Mouse (Mus musculus) v-Abl transformed pro-B cells (cell line): ENCODE data around the gene Actn4.

Experiments
- in situ Hi-C, 2 experiments: fragments of 400-800 bp; cut with MboI; formaldehyde crosslinking; loops; one replicate each; pipeline ENCODE4 v1.15.1; 2025; ENCODE audit not compliant: unreplicated experiment in 2 of 2

Gene Actn4

DNA sequence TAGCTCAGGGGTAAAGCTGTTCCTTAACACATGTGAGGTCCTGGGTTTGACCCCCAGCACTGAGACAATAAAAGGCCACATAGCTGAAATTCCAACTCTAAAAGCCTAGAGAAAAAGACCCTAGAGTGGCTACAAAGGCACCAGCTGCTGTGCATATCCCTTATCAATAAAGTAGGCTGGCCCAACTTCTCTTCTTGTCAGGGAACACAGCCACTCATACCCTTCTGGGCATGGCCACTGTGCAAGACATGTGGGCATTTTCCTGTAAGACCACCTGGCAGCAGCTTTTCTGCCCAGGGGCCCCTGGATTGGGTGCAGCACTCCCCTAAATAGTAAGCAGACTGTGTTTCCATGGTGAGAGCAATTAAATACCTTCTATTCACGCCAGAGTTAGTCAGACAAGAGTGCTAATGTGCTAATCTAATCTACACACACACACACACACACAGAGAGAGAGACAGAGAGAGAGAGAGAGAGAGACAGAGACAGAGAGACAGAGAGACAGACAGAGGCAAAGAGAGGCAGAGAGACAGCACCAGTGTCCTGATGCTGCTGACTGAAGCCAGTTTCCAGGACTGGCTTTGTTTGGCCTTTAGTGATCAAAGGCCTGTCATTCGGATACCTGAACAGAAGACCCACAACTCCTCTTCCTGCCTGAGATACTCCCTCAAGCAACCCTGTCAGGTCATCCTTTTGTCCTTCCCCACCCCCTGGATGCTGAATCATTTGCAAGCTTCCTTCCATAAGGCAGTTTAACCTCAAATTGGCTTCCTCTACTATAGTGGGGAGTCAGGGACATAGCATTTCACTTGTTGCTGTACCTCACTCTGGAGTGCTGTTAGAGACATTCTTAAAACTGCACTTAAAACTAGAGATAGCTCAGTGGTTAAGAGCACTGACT, 8.4 kb downstream of the Actn4 start:
- in situ Hi-C loops: no loop called here

- in situ Hi-C loops: no loop called here
Measured at GRCm38 (mm10) chr7:28952786-28953185, 9.4 kb downstream of the Actn4 start.

DNA sequence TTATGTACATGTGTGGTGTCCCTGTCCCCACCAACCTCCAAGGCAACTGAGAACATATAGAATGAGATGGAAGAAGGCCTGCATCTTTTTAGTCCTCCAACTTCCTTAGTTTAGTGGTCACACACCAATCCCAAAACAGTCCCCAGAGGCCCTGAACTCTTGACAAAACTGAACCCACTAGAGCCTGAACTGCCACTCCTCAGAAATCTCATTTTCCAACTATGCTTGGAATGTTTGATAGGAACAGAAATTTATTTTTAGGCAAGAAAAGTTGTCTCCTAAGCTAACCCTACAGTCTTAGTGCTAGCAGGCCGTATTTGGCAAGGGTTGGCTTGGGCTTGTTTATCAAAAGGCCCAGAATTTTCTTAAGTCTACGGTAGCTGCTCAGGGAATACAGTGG, 10.4 kb downstream of the Actn4 start:
- in situ Hi-C loops: no loop called here

- in situ Hi-C loops: no loop called here
Measured at GRCm38 (mm10) chr7:28950346-28951037, 11.6 kb downstream of the Actn4 start.

DNA sequence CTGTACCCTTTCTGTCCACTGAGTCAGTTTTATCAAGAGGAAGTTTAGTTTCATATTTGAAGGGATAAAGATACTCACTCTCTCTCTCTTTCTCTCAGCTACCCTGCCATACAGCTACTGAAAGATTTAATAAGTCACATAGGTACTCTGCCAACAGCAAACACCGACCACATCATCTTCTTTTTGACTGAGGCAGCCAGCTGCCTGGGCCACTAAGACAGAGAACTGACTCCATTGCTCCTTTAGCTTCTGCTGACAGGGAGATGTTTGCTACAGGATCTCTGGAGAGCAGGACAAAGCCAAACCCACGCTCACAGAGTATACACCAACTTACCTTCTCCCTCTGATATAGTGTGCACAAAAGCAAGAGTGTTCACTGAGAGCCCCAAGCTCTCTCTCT, 12.8 kb downstream of the Actn4 start:
- in situ Hi-C loops: no loop called here

DNA sequence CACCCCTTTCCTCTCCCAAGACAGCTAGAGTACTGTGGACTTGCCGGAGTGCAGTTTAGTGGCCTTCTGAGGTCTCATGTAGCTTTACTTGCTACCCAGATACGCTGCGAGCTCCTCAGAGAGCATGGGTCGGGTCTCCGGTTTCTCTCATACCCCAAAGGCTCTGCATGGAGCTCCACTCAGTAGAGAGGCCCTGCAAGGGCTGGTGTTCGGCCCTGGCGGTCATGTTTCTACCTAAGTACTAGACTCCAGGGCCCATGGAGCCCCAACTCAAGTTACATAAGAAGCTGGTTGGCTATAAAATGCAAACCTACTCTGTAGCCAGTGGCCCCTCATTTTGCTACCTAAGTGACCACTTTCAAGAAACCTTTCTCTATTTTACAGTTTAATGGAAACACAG, 13.4 kb downstream of the Actn4 start:
- in situ Hi-C loops: no loop called here

DNA sequence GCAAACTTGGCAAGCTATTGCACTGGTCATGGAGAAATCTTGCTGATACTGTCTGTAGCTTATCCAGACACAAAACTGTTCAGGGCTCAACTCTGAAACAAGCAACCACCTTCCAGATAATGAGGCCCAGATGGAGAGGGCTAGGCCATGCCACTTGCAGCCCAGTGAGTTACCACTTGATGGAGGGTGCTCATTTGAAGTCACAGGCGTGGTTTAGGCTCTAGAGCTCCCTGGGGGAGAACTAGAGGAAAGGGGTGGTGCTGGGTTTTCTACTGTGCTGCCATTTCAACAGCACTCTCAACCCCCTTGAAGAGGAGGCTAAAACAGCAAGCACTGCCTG, 15.9 kb downstream of the Actn4 start:
- in situ Hi-C loops: no loop called here

DNA sequence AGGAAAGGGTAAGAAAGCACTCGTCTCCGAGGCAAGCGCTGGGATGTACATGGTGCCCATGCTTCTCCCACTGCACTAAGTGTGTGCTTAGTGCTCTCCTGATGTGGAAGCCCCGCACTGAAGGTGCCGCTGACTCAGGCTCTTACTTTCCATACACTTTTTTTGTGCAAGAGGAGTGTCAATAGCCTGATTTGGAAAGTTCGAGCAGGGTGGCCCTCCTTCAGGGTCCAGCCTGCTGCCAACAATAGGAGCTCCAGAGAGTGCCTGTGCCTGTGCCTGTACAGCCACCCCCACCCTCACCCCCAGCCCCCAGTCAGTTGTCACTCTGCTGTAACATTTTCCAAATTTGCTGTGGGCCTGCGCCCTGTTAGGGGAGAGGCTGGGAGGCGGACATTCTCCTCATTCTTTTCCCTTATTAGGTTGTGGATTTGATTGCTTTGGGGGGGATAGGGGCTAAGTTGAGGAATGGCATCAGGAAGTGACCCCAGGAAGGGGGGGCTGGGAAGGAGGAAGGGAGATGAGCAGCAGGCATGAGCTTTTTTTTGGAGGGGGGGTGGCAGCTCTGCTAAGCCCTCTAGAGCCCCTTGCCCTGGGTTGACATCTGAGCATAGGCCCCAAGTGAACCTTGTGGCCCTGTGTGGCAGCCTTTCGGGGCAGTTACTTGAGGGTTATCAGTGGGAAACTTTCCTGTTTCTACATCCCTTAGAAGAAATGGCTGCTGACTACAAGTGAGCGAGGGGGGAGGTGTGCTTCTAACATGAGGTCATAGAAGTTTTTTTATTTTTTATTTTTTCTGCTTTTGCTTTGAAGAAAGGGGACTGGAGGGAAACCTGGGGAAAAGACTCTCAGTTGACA, 16.5 kb downstream of the Actn4 start:
- in situ Hi-C loops: no loop called here

- in situ Hi-C loops: no loop called here
Measured at GRCm38 (mm10) chr7:28944756-28945415, 17.3 kb downstream of the Actn4 start.

GRCm38 (mm10) chr7:28943451-28944180, 18.5 kb downstream of the Actn4 start:
- in situ Hi-C loops: no loop called here

- in situ Hi-C loops: no loop called here
Measured at GRCm38 (mm10) chr7:28941542-28941941, 20.6 kb downstream of the Actn4 start.

DNA sequence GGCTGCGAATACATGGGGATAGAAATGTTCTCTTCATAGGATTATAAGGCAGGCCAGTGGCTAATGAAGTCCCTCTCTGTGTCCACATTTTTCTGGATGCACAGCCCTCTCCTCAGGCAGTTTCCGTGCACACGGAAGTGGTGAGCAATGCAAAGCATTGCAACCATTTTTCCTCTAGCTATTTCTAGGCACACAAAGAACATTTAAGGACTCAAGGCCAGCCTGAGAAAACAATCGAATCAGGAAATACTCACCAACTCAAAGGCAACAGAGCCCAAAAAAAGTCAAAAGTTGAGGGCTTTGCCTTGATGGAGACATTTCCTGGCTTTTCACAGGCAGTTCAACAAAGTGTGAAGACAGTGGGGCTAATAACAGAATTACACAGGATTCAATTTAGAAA, 21.0 kb downstream of the Actn4 start:
- in situ Hi-C loops: no loop called here

DNA sequence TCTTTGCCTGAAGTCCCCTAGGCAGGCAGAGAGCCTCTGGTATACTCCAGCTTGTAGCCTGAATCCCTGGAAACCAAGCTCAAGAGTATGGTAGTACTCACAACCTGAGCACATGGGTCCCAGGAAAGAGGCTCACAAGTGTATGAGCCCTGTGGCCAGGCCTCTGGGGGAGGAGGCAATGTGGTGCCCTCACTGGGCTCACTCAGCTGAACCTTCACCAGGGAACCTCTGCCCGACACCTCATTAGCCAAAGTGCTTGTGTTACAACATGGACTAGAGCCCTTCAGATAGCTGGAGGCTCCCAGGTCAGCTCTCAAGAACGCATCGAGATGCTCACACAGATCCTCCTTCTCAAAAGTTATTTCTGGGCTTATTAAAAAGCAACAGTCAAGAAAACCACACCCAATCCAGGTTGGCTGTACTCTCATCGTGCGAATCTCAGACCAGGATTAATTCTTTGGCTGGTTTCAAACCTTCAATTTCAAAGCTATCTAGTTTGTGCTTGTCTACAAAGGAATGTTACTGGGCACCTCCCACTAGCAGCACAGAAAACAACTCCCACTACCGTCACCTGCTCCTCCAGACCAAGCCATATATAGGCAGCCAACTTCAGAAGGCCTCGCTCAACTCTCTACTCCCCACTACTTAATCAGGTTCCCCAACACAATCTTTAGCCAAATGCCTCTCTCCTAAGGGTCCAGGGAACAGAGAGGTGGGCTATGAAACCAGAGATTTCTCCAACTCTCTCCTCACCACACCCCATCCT, 22.5 kb downstream of the Actn4 start:
- in situ Hi-C loops: no loop called here

GRCm38 (mm10) chr7:28938654-28939053, 23.5 kb downstream of the Actn4 start:
- in situ Hi-C loops: no loop called here

DNA sequence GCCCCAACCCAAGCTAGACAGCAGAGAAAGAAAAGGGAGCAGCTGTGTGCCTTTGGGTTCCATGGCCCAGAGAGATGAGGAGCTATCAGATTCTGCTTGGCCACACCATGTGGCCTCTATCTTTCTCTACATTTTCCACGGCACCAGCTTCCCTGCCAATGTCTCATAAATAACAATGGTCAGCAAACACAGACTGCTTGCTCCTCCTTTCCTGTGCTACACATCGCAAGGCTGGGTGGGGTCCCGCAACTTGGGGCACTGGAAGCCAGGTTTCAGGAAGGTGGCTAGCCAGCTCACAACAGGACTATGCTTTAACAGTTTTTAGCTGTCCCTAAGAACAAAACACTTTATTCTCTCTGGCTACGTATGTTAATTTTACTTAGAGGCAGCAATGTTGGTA, 25.4 kb downstream of the Actn4 start:
- in situ Hi-C loops: no loop called here

GRCm38 (mm10) chr7:28933825-28934224, 28.3 kb downstream of the Actn4 start:
- in situ Hi-C loops: no loop called here

- in situ Hi-C loops: no loop called here
Measured at GRCm38 (mm10) chr7:28932421-28933041, 29.6 kb downstream of the Actn4 start.

DNA sequence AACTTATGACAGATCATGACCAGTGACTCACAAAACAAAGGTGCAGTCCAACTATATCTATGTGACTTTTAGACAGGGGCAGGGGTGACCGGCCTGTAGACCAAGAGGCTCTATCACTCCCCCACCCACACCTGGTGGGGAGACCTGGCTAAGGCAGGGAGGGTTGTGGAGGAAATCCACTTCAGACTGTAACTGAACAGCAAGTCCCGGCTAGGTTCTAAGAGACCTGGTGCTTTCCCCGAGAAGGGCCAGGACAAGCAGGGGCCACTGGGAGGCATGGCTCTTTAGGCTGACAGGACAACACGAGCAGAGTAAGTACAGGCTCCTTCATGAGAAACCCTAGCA, 30.5 kb downstream of the Actn4 start:
- in situ Hi-C loops: no loop called here
